Mouse (Mus musculus) ES-Bruce4 (cell line): Measurements from ENCODE around the gene Cep70. TPM values are rescaled to one million over a fixed set of nuclear protein-coding genes. Genes with fewer than 3 reads are reported as not detected.

Experiments
- H3K27ac ChIP-seq: 2 replicates; pipeline ENCODE4 v1.5.1; 2012; ENCODE audit warnings: low read length, inconsistent platforms; ENCODE audit not compliant: insufficient read depth
- H3K27me3 ChIP-seq: 2 replicates; pipeline ENCODE4 v1.6.1; 2012; ENCODE audit warnings: mild to moderate bottlenecking, low read length, inconsistent platforms; ENCODE audit not compliant: control insufficient read depth, poor library complexity, insufficient read depth, severe bottlenecking
- H3K36me3 ChIP-seq: 2 replicates; pipeline ENCODE4 v1.6.1; 2012; ENCODE audit warnings: inconsistent platforms, mild to moderate bottlenecking, low read length, moderate library complexity; ENCODE audit not compliant: control insufficient read depth, poor library complexity, insufficient read depth, severe bottlenecking
- H3K4me1 ChIP-seq: one replicate; pipeline ENCODE4 v1.8.1; 2011; ENCODE audit warnings: low read length; ENCODE audit not compliant: control insufficient read depth, insufficient read depth
- H3K4me3 ChIP-seq: 2 replicates; pipeline ENCODE4 v1.5.1; 2011; ENCODE audit warnings: low read depth, mild to moderate bottlenecking, low read length
- H3K9ac ChIP-seq: 2 replicates; pipeline ENCODE4 v1.6.1; 2012; ENCODE audit warnings: low read depth, mild to moderate bottlenecking, inconsistent platforms; ENCODE audit not compliant: poor library complexity, severe bottlenecking
- H3K9me3 ChIP-seq: replicated peaks from 2 replicates; pipeline ENCODE4 v1.6.1; 2012; ENCODE audit warnings: mild to moderate bottlenecking, low read length, inconsistent platforms; ENCODE audit not compliant: control insufficient read depth, poor library complexity, insufficient read depth, severe bottlenecking
- CTCF ChIP-seq: IDR thresholded peaks from one replicate; pipeline ENCODE4 v1.8.1; 2011; ENCODE audit warnings: low read depth, low read length
- EP300 ChIP-seq: IDR thresholded peaks from 2 replicates; pipeline ENCODE4 v1.6.1; 2011; ENCODE audit warnings: low read depth, low read length; ENCODE audit not compliant: insufficient read depth
- POLR2A ChIP-seq: IDR thresholded peaks from one replicate; pipeline ENCODE4 v1.8.1; 2011; ENCODE audit warnings: low read length; ENCODE audit not compliant: insufficient read depth
- polyA plus RNA-seq: library from polyadenylated mRNA; stranded (reverse); fragments of >200 nt; gene quantifications from 2 replicates; pipeline ENCODE4 v1.2.4, GENCODE M21; 2011; ENCODE audit warnings: low read depth; ENCODE audit not compliant: missing spikeins, insufficient read depth, insufficient read length

Gene Cep70
- polyA plus RNA-seq, 1 experiment: 51.7 TPM

- H3K9ac ChIP-seq: no peak overlapping the region
- no peak overlapping the region for H3K4me3 ChIP-seq
- TF ChIP-seq CTCF: no peak
- TF ChIP-seq EP300: no peak
- no peak for TF ChIP-seq POLR2A
- H3K9me3 ChIP-seq: no peaks in the 10 kb centered on the region
- H3K4me1 ChIP-seq: no peaks in the 10 kb centered on the region
- H3K27ac ChIP-seq: no peak overlapping the region
- no peaks in the 10 kb centered on the region for H3K27me3 ChIP-seq
- no peaks in the 10 kb centered on the region for H3K36me3 ChIP-seq
These were observed 82.2 kb downstream of the Cep70 start for GRCm38 (mm10) chr9:99325208-99325929.

GRCm38 (mm10) chr9:99325961-99326360 is 82.8 kb downstream of the Cep70 start:
- no peak for TF ChIP-seq CTCF
- no peak for TF ChIP-seq POLR2A
- no peak for TF ChIP-seq EP300
- Histone ChIP-seq H3K4me1 (no peaks in the 10 kb centered on the region), H3K27ac (no peak overlapping the region), H3K4me3 (no peak overlapping the region), H3K9ac (no peak overlapping the region), H3K9me3 (no peaks in the 10 kb centered on the region), H3K36me3 (no peaks in the 10 kb centered on the region), H3K27me3 (no peaks in the 10 kb centered on the region)

DNA sequence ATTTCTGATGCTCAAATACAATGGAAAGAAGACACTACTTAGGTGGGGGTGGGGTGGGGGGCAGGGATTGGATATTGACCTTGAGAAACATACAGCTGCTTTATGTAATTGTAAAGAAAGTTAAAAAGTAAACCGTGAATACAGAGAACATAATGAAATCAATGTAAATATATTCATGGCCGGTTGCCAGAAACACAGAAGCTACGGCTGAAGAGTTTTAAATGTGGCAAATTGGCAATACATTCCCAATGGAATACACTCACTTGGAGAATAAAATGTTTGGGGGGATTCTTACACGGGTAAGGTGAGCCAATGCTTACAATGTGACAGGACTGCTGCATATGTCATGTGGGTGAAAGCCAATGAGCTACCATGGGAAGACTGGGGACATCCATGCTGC is 83.7 kb downstream of the Cep70 start:
- no peak for TF ChIP-seq POLR2A
- no peak for TF ChIP-seq CTCF
- TF ChIP-seq EP300: no peak
- Histone ChIP-seq H3K36me3 (no peaks in the 10 kb centered on the region), H3K4me3 (no peak overlapping the region), H3K27ac (no peak overlapping the region), H3K4me1 (no peaks in the 10 kb centered on the region), H3K27me3 (no peaks in the 10 kb centered on the region), H3K9me3 (no peaks in the 10 kb centered on the region), H3K9ac (no peak overlapping the region)

GRCm38 (mm10) chr9:99336538-99336937 is 93.4 kb downstream of the Cep70 start:
- H3K9me3 ChIP-seq: no peaks in the 10 kb centered on the region
- H3K27ac ChIP-seq: no peak overlapping the region
- no peaks in the 10 kb centered on the region for H3K36me3 ChIP-seq
- H3K9ac ChIP-seq: no peak overlapping the region
- no peak for TF ChIP-seq CTCF
- no peak for TF ChIP-seq EP300
- TF ChIP-seq POLR2A: no peak
- no peak overlapping the region for H3K4me3 ChIP-seq
- no peaks in the 10 kb centered on the region for H3K27me3 ChIP-seq
- no peaks in the 10 kb centered on the region for H3K4me1 ChIP-seq

DNA sequence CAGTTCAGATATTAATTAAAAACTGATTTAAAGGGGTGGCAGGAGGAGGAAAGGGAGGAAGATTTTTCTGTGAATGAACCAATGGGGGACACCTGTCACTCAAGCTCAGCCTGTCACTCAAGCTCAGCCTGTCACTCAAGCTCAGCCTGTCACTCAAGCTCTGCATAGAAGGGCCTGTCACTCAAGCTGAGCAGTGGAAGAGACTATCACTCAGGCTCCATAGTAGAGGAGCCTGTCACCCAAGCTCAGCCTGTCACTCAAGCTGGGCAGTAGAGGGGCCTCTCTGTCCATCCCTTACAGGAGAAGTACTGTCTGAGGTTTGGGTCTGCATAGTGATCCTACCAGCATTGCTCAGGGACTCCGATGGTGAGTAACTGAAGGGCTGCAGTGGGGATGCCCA is 95.1 kb downstream of the Cep70 start:
- no peaks in the 10 kb centered on the region for H3K9me3 ChIP-seq
- TF ChIP-seq POLR2A (no peak), EP300 (no peak), CTCF (no peak)

DNA sequence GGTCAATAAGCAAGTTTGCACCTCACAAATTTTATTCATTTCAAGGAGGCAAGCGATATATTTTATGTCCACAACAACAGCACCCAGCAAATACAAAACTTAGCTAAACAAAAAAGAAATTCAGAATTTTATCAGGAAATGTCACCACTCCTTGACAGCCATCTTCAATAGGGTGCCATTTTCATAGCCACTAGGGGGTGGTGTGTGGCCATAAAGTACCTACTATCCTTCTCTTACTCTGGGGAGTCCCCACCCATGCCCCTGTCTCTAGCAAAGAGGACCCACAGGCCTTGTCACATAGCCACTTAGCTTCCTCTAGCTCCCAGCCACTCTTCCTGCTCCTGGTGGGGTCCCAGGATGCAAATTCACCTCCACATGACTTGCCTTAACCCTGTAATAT is 96.0 kb downstream of the Cep70 start:
- no peaks in the 10 kb centered on the region for H3K4me1 ChIP-seq
- H3K27me3 ChIP-seq: no peaks in the 10 kb centered on the region
- H3K4me3 ChIP-seq: no peak overlapping the region
- no peak overlapping the region for H3K27ac ChIP-seq
- no peak overlapping the region for H3K9ac ChIP-seq
- TF ChIP-seq EP300 (no peak), POLR2A (no peak), CTCF (peak; percentile 15)
- no peaks in the 10 kb centered on the region for H3K9me3 ChIP-seq
- H3K36me3 ChIP-seq: no peaks in the 10 kb centered on the region

More for the DNA sequence above, 95.1 kb downstream of the Cep70 start:
- Histone ChIP-seq H3K27me3 (no peaks in the 10 kb centered on the region), H3K36me3 (no peaks in the 10 kb centered on the region), H3K27ac (no peak overlapping the region), H3K4me3 (no peak overlapping the region), H3K4me1 (no peaks in the 10 kb centered on the region), H3K9ac (no peak overlapping the region)
